Mouse (Mus musculus) heart, postnatal 0 days (tissue): ENCODE results near the gene Sap25. TPM values are rescaled to one million over a fixed set of nuclear protein-coding genes. Genes with fewer than 3 reads are reported as not detected.

ENCODE experiments used
- ATAC-seq: fragments of 200-750 bp; cut with Nextera tagmentation; 2 replicates; pipeline ENCODE4 v1.8.0; 2017; ENCODE audit warnings: low read depth, moderate number of reproducible peaks, moderate library complexity; ENCODE audit not compliant: insufficient read depth
- DNase-seq: peaks from one replicate; pipeline ENCODE4 v3.0.0-alpha.2; 2016; ENCODE audit warnings: low spot score
- H3K27ac ChIP-seq: fragments of 300-500 bp; sonication (generic); 2 replicates; pipeline ENCODE4 v1.5.1; 2014; ENCODE audit warnings: low read depth, mild to moderate bottlenecking
- H3K27me3 ChIP-seq: fragments of 300-500 bp; sonication (generic); 2 replicates; pipeline ENCODE4 v1.6.1; 2014; ENCODE audit warnings: low read length, mixed read lengths; ENCODE audit not compliant: control insufficient read depth, insufficient read depth
- H3K36me3 ChIP-seq: fragments of 300-500 bp; sonication (generic); replicated peaks from 2 replicates; pipeline ENCODE4 v1.6.1; 2014; ENCODE audit warnings: low read length, mixed read lengths; ENCODE audit not compliant: control insufficient read depth, insufficient read depth
- H3K4me1 ChIP-seq: fragments of 300-500 bp; sonication (generic); 2 replicates; pipeline ENCODE4 v1.6.1; 2014; ENCODE audit warnings: antibody characterized with exemption; ENCODE audit not compliant: control insufficient read depth, insufficient read depth
- H3K4me2 ChIP-seq: fragments of 300-500 bp; sonication (generic); 2 replicates; pipeline ENCODE4 v1.6.1; 2014; ENCODE audit warnings: low read depth, mild to moderate bottlenecking, low read length, moderate library complexity
- H3K4me3 ChIP-seq: fragments of 300-500 bp; sonication (generic); 2 replicates; pipeline ENCODE4 v1.5.1; 2014; ENCODE audit warnings: low read depth, low read length
- H3K9ac ChIP-seq: fragments of 300-500 bp; sonication (generic); replicated peaks from 2 replicates; pipeline ENCODE4 v1.6.1; 2014; ENCODE audit warnings: low read depth, low read length, mixed read lengths
- H3K9me3 ChIP-seq: fragments of 300-500 bp; sonication (generic); replicated peaks from 2 replicates; pipeline ENCODE4 v1.6.1; 2016; ENCODE audit warnings: low read length; ENCODE audit not compliant: control insufficient read depth
- CTCF ChIP-seq: IDR thresholded peaks from 2 replicates; pipeline ENCODE4 v1.5.1; 2016; ENCODE audit warnings: antibody characterized with exemption, control low read depth, low read depth
- EP300 ChIP-seq: IDR thresholded peaks from 2 replicates; pipeline ENCODE4 v1.6.1; 2016; ENCODE audit warnings: antibody characterized with exemption, low read depth
- WGBS: fragments of 180-500 bp; shearing (Covaris S2); extraction: QIAGEN DNeasy Blood & Tissue Kit; methylation state at CpG from one replicate; pipeline ENCODE4 v1.1.7; 2014; 5-methylcytosine and 5-hydroxymethylcytosine counted together
- polyA plus RNA-seq: library from polyadenylated mRNA; unstranded; fragments of >200 nt; fragmentation: Nextera tagmentation; extraction: Ambion mirVana; gene quantifications from 2 replicates; pipeline ENCODE4 v1.2.1, GENCODE M21; 2015
- total RNA-seq: library from RNA; depleted of rRNA; stranded (reverse); fragments of >200 nt; gene quantifications from 2 replicates; pipeline ENCODE4 v1.2.3, GENCODE M21; 2014; ENCODE audit warnings: low replicate concordance; rRNA removed

Gene Sap25
- total and polyA plus RNA-seq, 2 experiments from 2014 or later = 1.5 to 10.4 TPM

DNA sequence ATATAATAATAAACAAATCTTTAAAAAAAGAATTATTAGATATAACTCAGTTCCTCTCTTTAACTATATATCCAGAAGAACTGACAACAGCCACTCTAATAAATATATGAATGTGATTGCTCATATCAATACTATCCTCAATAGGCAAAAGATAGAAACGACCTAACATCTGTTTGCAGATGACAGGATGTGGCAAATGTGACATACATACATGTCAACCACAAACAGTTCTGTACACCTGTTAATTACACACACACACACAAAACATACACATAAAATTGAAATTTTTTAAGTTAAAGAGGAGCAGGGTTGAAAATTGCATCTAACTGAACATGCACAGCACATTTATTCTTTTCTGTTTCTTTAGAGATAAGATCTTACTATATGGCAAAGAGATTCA lies 50.7 kb downstream of the Sap25 start:
- ATAC-seq (no peak), DNase-seq (no peak)
- 54% methylated on average over 1 of the region's 1 CpGs for WGBS
- Histone ChIP-seq H3K36me3 (no peaks in the 10 kb centered on the region), H3K4me2 (no peak overlapping the region), H3K27me3 (no peaks in the 10 kb centered on the region), H3K4me1 (0 out of 2 replicates have a peak, but pooled peaks cover 8% of the 10 kb centered on the region), H3K27ac (no peak overlapping the region), H3K9me3 (no peaks in the 10 kb centered on the region), H3K4me3 (no peak overlapping the region), H3K9ac (no peak overlapping the region)
- TF ChIP-seq EP300 (no peak), CTCF (no peak)

Other genes with a start within 250 kb of the Sap25 start
- under 0.01 and 0.43 TPM in 2 replicates for gene Zan, start 164.3 kb upstream of the Sap25 start, total RNA-seq
- gene Zan, start 164.3 kb upstream of the Sap25 start, polyA plus RNA-seq = 0.04 TPM in 2 replicates
- 40.1 and 61.3 TPM in 2 replicates for gene Pop7, start 138.8 kb upstream of the Sap25 start, total RNA-seq
- gene Pop7, start 138.8 kb upstream of the Sap25 start, polyA plus RNA-seq = 39.9 and 40.6 TPM in 2 replicates
- gene Gigyf1, start 122.8 kb upstream of the Sap25 start, total RNA-seq = 12.0 and 17.7 TPM in 2 replicates
- 7.2 TPM in 2 replicates for gene Gigyf1, start 122.8 kb upstream of the Sap25 start, polyA plus RNA-seq
- gene Epo, start 108.1 kb upstream of the Sap25 start, total RNA-seq = not detected in 2 replicates
- not detected in 2 replicates for gene Epo, start 108.1 kb upstream of the Sap25 start, polyA plus RNA-seq
- 599 and 872 TPM in 2 replicates for gene Gnb2, start 107.8 kb upstream of the Sap25 start, total RNA-seq
- 301 TPM in 2 replicates for gene Gnb2, start 107.8 kb upstream of the Sap25 start, polyA plus RNA-seq
- not detected in 2 replicates for gene Actl6b, start 87.8 kb upstream of the Sap25 start, total RNA-seq
- gene Actl6b, start 87.8 kb upstream of the Sap25 start, polyA plus RNA-seq = not detected in 2 replicates
- gene Tfr2, start 71.5 kb upstream of the Sap25 start, total RNA-seq = 0.50 TPM in 1 of 2 replicates, not detected in the other
- 0.07 and 0.12 TPM in 2 replicates for gene Tfr2, start 71.5 kb upstream of the Sap25 start, polyA plus RNA-seq
- 9.3 TPM in 1 of 2 replicates, not detected in the other for gene Mospd3, start 40.3 kb upstream of the Sap25 start, total RNA-seq
- gene Mospd3, start 40.3 kb upstream of the Sap25 start, polyA plus RNA-seq = 18.3 and 19.7 TPM in 2 replicates
- 172 and 201 TPM in 2 replicates for gene Pcolce, start 27.6 kb upstream of the Sap25 start, total RNA-seq
- 116 and 122 TPM in 2 replicates for gene Pcolce, start 27.6 kb upstream of the Sap25 start, polyA plus RNA-seq
- gene Fbxo24, start 12.3 kb upstream of the Sap25 start, total RNA-seq = 0.65 TPM in 1 of 2 replicates, not detected in the other
- 0.11 and 0.16 TPM in 2 replicates for gene Fbxo24, start 12.3 kb upstream of the Sap25 start, polyA plus RNA-seq
- 12.7 and 19.7 TPM in 2 replicates for gene Lrch4, start 12.2 kb upstream of the Sap25 start, total RNA-seq
- 15.9 and 17.8 TPM in 2 replicates for gene Lrch4, start 12.2 kb upstream of the Sap25 start, polyA plus RNA-seq
- 1.6 and 5.3 TPM in 2 replicates for gene Gm20605, start 12.2 kb upstream of the Sap25 start, total RNA-seq
- gene Gm20605, start 12.2 kb upstream of the Sap25 start, polyA plus RNA-seq = 1.8 and 2.5 TPM in 2 replicates
- gene Irs3, start 4.4 kb downstream of the Sap25 start, total RNA-seq = 7.6 TPM in 1 of 2 replicates, not detected in the other
- 0.08 and 0.23 TPM in 2 replicates for gene Irs3, start 4.4 kb downstream of the Sap25 start, polyA plus RNA-seq
- 27.0 and 28.8 TPM in 2 replicates for gene Agfg2, start 43.4 kb downstream of the Sap25 start, total RNA-seq
- 14.3 and 15.5 TPM in 2 replicates for gene Agfg2, start 43.4 kb downstream of the Sap25 start, polyA plus RNA-seq
- 1.3 and 5.8 TPM in 2 replicates for gene Nyap1, start 100.3 kb downstream of the Sap25 start, total RNA-seq
- gene Nyap1, start 100.3 kb downstream of the Sap25 start, polyA plus RNA-seq = 0.56 and 0.65 TPM in 2 replicates
- 167 and 192 TPM in 2 replicates for gene Tsc22d4, start 104.4 kb downstream of the Sap25 start, total RNA-seq
- gene Tsc22d4, start 104.4 kb downstream of the Sap25 start, polyA plus RNA-seq = 221 and 232 TPM in 2 replicates
- gene Ppp1r35, start 137.5 kb downstream of the Sap25 start, total RNA-seq = 24.0 and 24.5 TPM in 2 replicates
- 10.4 and 15.4 TPM in 2 replicates for gene Ppp1r35, start 137.5 kb downstream of the Sap25 start, polyA plus RNA-seq
- 18.0 and 19.6 TPM in 2 replicates for gene Mepce, start 146.3 kb downstream of the Sap25 start, total RNA-seq
- 5.0 and 5.4 TPM in 2 replicates for gene Mepce, start 146.3 kb downstream of the Sap25 start, polyA plus RNA-seq
- 1.4 and 8.7 TPM in 2 replicates for gene Zcwpw1, start 146.5 kb downstream of the Sap25 start, total RNA-seq
- gene Zcwpw1, start 146.5 kb downstream of the Sap25 start, polyA plus RNA-seq = 2.2 and 3.6 TPM in 2 replicates
- 3.7 and 78.0 TPM in 2 replicates for gene Pilra, start 194.9 kb downstream of the Sap25 start, total RNA-seq
- 2.0 TPM in 2 replicates for gene Pilra, start 194.9 kb downstream of the Sap25 start, polyA plus RNA-seq
- gene Pilrb1, start 216.8 kb downstream of the Sap25 start, total RNA-seq = 0.66 TPM in 1 of 2 replicates, not detected in the other
- gene Pilrb1, start 216.8 kb downstream of the Sap25 start, polyA plus RNA-seq = 0.45 and 0.75 TPM in 2 replicates
- 2.4 TPM in 1 of 2 replicates, not detected in the other for gene Pilrb2, start 230.5 kb downstream of the Sap25 start, total RNA-seq
- 1.2 and 1.6 TPM in 2 replicates for gene Pilrb2, start 230.5 kb downstream of the Sap25 start, polyA plus RNA-seq